Mouse (Mus musculus): ENCODE measurements at regions not wholly inside any gene's neighbourhood (a gene's known extent, or its start where the extent isn't known, plus 50 kb on each side); places are given as distances from the start of the nearest gene placed in this dataset.

DNA sequence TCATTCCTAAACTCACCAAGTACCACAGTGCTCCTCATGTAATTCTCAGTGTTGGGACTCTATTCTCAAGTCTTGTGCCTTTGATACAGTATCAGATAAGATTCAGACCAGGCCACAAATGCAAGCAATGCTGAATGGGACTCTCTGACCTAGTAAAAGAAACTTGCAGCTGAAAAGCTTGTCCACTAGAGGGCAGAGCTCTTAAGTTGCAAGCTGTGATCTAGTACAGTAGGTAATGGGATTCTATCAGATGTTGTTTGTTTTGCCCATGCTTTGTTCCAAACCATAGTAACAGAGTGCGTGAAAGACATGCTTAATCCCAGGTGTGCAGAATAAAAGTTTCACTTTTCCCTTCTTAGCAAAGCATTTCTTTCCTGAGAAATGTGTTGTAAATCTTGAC lies 383.2 kb upstream of the Chrm2 start:
- DNase-seq (ENCODE audit: low read depth, low spot score) = peak; percentile 21

DNA sequence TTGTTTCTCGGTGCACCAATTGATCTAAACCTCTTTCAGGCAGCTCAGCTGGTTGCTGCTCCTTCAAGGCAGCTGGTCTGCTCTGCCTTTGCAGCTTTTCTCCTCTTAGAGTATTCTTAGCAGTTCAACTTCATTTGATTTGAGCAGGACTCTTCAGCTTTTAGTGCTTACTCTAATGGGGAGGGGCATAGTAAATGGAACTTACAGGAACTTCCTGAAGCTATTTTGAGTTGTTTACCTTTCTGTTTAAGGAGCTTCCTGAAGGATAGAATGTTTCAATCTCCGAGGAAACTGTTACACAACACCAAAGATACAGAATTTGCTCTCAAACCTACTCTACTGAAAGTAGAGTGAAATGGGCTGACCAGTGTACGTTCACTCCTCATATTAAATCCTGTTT lies 385.8 kb upstream of the Chrm2 start:
- DNase-seq (ENCODE audit: low read depth, low spot score) = no peak

DNA sequence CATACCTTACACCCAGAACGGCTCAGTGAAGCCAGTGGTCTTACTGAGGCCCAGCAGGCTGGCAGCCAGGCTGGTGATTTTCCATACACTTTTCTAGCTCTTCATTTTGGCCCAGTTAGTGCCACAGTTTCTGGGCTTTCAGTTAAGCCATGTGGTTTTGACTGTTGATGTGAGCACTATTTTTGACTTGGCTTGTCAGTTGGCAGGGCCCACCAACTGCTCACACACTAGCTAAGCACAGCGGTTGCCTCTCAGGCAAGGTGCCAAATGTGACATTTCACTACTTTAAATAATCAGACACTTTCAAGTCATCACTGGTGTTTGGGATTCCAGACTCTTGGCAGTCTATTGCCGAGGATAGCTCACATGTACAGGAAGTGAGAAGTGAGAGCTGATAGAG lies 399.0 kb upstream of the Chrm2 start:
- no peak for DNase-seq (ENCODE audit: low read depth, low spot score)

DNA sequence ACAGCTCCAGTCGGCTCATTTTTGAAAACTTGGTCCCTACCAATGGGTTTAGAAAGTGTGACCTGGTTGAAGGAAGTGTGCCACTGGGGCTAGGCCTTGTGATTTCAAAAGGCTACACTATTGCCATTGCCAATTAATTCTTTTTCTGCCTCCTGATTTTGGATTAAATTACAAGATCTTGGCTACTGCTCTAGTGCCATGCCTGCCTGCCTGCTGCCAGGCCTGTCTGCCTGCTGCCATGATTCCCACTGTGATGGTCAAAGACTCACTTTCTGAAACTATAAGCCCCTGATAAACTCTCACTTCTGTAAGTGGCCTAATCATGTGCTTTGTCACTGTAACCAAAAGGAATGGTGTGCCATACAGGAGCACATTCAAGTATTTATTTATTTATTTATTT lies 400.4 kb upstream of the Mtpn start:
- no peak for DNase-seq (ENCODE audit: low read depth, low spot score)

DNA sequence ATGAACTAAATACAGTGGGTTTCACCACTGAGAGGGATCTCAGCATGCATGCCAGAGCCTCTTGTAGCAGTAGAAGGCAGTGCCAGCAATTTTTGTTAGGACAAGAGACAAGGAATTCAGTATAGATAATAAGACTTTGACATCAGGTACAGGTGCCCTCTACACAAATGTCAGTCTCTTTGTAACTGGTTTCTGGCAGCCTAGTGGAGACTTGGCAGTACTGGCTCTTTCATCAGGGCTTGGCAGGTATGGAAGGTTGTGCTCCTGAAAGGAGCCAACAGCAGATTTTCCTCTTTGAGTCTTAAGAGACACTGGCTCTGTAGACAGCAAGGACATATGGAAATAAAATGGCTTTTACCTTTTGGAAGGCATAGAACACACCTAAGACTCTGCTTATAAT lies 384.5 kb upstream of the Mtpn start:
- no peak for DNase-seq (ENCODE audit: low read depth, low spot score)

DNA sequence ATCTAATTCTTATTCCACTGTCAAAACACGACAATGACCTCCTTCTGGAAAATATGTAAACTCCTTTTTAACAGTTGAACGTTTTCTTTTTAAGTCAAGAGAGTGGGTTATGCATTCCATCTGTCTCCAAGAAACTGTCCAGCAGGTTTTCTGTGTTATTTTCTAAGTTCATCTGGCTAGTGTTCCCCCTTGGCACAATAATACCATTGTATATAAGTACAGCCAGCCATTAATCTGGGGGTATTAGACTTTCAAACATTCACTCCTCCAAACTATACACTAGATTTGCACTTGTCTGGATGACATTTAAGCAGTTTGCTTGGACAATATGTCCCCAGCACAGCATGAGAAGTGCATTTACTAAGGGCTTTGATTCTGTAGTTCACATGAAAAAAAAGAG lies 358.3 kb upstream of the Mtpn start:
- no peak for DNase-seq (ENCODE audit: low read depth, low spot score)

DNA sequence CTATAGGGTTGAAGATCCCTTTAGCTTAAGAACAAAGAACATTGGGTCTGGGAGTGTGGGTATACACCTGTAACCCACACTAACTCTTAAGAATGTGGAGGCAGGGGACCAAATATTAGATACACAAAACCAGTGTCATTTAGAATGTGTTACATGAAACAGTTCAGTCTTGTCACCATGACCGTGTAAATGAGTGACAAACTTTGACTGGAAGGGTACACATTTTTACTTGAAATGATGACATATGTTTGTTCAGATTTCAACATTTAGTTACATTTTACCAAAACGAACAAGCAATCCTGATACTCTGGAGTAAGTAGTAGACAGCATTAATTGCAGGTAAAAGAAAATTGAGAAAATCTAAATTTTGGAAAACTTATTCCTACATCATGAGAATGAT lies 356.0 kb upstream of the Mtpn start:
- no peak for DNase-seq (ENCODE audit: low read depth, low spot score)

DNA sequence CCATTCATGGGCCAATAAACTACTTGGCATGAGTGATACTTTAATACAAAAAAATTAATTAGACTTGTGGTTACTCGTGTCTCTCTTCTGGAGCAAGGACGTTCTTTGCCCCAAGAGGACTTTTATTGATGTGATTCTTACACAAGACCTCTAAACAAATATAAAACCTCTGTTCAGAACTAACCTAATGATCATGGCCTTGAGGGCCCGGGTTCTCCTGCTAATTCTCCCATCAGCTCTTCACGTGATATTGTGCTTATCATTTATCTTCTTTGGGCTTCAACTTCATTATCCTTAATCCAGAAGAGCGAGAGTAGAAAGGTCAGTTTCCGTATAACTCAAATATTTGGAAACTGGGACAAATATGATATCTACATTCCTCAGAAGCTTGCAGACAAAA lies 335.0 kb upstream of the Mtpn start:
- no peak for DNase-seq (ENCODE audit: low read depth, low spot score)

DNA sequence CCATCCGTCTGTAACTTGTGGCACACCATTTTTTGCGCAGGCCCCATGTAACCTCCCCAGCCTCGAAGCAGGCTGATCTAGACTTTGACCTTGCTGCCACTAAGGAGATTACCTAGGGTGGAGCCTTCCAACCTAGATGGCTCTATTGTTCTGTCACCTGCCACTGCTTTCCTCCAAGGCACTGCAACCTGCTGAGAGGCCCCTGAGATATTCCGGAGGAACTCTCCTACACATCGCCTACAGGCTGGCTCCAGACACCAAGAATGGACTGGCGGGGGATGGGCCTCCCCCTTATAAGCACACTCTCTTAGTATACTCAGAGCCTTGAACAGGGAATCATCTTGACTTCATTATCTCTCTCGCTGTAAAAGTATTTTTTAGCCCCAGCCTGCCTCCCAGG lies 331.7 kb upstream of the Mtpn start:
- DNase-seq (ENCODE audit: low read depth, low spot score) = no peak

DNA sequence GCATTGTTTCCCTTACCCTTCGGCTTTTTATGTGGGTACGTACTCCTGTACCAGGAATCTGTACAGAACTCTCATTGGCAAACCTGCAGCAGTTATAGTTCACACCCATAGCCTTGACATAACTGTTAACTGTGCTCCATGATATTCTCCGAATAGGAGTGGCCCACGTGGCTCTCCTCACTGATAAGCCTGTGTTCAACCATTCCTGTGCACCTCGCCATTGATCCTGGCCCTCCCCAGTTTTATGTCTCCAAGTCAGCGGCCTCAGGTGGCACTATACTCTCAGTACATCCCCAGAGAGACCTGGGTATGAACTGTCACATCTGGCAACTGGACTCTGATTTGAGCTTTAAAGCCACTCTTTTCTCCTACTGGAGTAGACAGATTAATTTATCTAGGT lies 324.5 kb upstream of the Mtpn start:
- no peak for DNase-seq (ENCODE audit: low read depth, low spot score)

DNA sequence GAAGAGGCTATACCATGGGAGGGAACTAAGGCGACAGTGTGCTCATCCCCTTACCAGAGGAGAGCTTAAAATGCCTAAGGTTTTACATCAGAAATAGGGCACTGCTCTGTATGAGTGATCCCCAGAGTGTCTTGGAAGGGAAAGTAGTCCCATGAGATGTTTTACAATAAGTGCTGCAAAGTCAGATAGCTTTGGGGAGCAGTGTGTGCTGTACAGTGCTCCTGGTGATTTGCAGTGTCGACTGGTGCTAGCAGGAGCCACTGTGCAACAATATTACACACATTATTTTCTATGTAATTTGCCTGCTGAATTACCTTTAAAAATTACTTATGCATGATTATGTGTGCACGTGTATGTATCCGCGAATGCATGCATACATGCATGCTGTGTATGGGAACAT lies 314.3 kb upstream of the Mtpn start:
- DNase-seq (ENCODE audit: low read depth, low spot score) = no peak

DNA sequence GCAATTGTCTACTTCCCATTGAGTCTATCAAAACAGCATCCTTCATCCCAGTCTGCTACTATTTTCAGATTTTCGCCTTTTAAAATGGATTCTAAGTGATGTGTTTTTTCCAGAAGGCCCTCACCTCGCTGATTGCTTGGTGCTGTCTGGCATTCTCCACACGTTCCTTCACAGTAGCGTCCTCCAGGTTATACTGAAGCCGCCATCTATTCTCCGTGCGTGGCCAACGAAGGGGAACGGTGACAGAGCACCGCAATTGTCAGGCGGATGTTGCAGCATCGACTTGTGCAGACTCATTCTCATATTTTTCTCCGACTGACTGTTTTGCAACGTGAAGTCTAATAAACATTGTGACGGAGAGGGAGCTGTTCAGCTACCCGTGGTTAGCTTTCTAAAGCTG lies 277.0 kb upstream of the Mtpn start:
- no peak for DNase-seq (ENCODE audit: low read depth, low spot score)

DNA sequence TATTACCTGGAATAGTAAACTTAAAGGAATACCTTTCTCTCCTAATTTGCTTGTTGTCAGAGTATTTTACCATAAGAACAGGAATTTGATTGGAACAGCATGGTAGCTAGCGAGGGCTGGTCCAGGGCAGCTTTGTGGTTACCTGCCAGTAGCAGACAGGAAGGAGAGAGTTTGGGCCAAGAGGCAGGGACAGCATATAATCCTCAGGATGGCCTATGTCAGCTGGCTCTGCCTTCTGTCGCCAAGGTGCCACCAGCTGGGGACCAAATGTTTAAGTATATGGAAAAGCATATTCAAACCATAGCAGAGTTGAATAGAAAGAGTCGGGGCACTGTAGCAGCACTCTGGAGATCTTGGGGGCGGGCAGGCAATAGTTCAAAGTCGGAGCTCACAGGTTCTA lies 274.8 kb upstream of the Mtpn start:
- no peak for DNase-seq (ENCODE audit: low read depth, low spot score)

DNA sequence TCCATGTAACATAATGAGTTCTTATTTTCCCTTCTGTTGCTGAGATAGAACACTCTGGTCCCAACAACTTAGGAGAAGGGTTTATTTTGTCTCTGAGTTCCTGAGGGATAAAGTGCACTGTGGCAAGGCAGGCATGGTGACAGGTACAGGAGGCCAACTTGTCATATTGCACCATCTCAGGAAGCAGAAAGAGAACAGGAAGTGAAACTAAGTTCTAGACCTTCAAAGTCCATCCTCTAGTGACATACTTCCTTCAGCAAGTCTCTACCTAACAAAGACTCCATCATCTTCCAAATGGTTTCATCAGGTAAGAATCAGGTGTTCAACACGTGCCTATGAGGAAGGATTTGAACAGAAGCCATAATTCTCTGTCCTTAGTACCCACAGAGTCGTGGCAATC lies 266.1 kb upstream of the Mtpn start:
- DNase-seq (ENCODE audit: low read depth, low spot score) = no peak

DNA sequence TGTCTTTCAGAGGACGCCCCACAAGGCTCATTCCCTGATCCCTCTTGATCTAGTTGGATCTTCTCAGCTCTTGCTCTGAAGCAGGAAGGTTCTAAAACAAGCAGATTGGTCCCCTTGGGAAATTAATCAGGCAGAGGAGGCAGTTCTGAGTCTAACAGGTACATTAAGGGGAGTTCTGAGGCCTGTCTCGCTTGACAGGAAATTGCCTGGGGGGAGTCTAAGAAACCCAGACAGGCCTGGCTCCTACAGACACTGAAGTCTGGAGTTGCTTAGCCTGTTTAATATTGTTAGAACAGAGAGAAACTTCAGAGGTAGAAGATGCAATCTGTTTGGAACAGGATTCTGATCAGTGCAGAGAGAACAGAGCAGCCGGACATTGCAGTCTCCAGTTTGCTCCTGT lies 264.4 kb upstream of the Mtpn start:
- DNase-seq (ENCODE audit: low read depth, low spot score) = peak; percentile 66

DNA sequence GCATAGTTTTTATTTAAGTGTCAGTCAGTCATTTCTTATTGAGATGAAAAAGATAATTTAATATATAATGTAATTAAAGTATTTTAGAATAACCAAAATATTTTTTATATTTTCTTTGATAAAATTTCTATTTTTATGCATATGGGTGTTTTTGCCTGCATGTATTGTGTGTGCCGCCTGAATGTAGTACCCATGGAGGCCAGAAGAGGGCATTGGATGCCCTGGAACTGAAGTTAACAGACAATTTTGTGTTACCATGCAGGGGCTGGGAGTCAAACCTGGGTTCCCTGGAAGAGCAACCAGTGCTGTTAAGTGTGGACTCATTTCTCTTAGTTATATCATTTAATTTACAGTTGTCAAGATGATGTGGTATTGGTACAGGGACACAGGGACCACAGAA lies 240.0 kb upstream of the Mtpn start:
- no peak for DNase-seq (ENCODE audit: low read depth, low spot score)

DNA sequence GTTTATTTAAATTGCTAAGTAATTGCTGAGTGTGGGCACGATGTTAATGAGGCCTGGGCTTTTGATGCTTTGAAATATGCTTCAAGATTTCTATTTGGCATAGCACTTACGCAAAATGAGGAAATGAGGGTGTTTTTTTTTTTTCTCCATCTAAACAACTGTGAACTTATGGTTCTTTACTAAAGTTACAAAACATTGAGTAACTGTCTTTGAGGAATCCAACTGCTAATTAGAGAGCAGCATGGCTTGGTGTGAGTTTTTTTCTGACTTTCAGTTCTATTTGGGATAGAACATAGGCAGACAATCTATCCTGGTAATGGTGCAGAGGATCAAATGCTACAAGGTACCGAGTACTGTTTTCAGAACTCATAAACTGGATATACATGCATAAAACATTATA lies 231.2 kb upstream of the Mtpn start:
- no peak for DNase-seq (ENCODE audit: low read depth, low spot score)

DNA sequence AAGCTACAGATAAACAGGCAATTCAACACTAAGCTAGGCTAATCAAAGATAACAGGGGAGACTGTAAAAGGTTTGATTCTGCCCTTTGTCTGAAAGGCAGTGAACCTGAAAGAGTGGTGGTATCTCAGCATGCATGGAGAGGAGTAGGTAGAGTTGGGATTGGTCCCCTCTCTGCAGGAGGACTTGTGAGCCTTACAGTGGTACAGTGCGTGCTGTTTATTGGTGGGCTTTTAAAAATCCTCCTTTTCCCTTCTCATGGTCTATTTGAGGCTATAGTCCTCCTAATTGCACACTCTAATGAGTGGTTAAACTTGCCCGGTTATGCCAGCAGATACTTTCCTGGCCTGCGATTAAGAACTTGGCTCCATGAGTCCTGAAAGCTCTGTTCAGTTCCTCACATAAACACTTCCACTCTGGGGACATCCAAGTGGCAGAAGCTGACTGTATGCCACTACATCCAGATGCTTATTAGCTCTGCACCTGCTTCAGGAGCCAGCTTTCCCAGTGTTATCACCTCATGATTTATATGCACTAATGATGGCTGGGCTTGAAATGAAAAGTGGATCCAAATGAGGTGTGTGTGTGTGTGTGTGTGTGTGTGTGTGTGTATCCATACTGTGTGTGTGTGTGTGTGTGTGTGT lies 220.0 kb upstream of the Mtpn start:
- DNase-seq (ENCODE audit: low read depth, low spot score) = peak; percentile 27

DNA sequence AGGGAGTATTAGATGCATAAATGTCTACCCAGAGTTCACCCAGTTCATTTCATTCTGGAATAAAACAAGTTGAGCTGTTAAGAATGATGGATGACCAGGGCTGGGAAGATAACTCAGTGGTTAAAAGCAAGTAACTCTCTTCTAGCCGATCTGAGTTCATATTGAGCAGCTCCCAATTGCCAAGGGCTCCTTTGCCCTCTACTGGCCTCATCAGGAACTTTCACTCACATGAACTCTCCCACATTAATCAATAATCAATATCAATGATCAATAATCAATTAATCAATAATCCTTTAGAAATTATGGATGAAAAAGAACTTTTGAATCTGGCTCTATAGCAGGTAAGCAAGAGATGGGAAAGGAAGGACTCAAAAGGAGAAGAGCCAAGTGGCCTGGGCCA lies 206.3 kb upstream of the Mtpn start:
- DNase-seq (ENCODE audit: low read depth, low spot score) = no peak

DNA sequence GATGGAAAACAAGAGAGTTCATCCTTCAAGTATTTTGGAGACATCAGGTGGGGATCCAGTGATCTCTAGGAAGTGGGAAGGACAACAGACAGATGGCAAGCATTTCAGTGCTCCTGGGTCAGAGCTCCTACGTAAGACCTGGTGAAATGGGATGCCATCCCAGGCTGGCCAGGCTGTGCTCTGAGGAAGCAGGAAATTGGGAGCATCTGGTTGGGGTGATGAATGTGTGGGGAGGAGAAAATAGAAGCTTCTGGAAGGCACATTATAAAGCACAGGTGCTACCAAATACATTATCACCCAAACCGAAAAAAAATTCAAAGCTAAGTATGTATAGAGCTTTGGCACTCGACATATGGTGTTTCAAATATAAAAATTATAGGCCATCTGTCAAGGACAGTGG lies 165.9 kb upstream of the Mtpn start:
- no peak for DNase-seq (ENCODE audit: low read depth, low spot score)

DNA sequence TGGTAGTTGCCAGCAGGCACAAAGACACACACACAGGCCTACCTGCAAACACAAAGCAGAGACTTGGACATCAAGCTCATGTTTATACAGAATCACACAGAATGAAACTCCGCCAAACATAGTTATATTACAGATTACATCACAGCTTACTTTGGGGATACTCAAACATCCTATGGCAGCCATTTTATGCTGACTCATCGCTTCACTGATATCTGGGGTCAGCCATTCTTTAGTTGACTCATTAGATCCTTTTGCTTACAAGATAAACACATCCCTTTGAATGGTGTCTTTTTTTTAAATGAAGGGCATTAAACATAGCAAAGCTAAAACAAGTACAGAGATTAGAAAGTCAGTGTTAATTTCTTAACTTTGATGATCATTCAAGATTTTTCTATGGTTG lies 127.4 kb upstream of the Mtpn start:
- no peak for DNase-seq (ENCODE audit: low read depth, low spot score)

DNA sequence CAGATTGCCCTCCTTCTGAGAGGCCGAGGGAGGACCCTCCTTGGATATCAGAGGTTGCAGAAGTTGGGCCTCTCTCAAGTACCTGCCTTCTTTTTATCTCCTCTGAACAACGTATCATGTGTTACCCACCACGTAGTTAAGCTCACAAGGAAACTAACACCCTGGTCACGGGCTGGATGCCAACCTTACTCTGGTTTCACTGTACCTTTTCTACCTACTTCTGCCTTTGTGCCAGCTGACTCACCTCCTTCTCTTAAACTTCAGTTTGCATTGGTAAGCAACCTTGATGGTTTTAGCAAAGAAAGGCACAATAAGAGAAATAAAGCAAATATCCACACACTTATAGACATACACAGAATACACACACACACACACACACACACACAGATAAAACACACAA lies 111.7 kb upstream of the Mtpn start:
- DNase-seq (ENCODE audit: low read depth, low spot score) = no peak

DNA sequence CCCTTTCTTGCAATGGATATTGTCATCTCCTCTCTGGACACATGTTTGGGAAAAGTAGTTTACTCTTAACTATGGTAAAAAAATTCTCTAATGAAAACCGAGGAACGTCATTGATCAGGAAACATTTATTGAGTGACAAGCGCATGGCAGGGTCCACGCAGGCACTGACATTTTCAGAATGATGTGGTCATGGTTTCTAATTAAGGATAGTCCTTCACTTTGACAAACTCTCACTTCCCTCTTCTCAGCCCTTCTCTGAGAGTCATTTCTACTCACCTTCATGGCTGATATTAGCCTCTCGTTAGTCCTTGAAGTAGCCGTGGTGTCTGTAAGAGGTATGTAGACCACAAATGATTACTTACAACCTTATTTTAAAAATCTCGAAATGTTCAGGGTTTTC lies 105.5 kb upstream of the Mtpn start:
- no peak for DNase-seq (ENCODE audit: low read depth, low spot score)

DNA sequence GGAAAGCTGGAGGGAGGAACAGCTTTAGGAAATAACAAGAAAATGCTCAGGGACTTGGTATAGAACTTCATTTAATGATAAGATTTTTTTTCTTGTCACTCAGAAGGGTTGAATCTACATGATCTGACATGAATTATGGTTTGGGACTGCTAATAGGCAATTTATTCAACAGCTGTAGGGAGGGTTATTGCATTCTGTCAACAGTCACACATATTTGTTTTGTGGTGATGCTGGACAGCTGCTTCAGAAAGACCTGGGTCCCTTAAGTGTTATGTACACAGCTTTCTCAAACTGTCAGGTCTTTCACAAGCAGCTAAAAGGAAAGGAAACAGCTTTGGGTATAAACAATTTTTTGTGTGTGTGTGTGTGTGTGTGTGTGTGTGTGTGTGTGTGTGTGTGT lies 101.0 kb upstream of the Mtpn start:
- DNase-seq (ENCODE audit: low read depth, low spot score) = no peak

DNA sequence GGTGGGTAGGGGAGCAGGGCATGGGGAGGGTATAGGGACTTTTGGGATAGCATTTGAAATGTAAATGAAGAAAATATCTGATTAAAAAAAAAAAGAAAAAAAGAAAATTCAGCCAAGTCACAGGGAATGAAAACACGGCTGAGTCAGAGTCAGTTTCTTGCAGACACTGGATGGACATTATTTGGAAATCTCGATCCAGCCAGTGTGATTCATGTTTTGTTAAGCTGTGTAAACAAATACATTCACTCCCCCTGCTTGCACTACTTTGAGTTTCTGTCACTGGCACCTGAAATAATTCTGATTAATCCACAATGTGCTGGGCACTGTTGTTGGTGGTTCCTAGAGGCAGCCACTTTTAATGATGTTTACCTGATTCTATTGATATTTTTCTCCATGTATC lies 68.6 kb upstream of the Mtpn start:
- DNase-seq (ENCODE audit: low read depth, low spot score) = no peak

Measured in forelimb bud, embryonic 11.5 days (tissue).